Mouse (Mus musculus): Measurements from ENCODE around the gene Fam184a. TPM values are rescaled to one million over a fixed set of nuclear protein-coding genes. Genes with fewer than 3 reads are reported as not detected.

Gene Fam184a
- polyA plus RNA-seq, 1 experiment, result 3.9 TPM

GRCm38 (mm10) chr10:53694757-53695156, 56.2 kb downstream of the Fam184a start:
- Histone ChIP-seq H3K27ac (ENCODE audit: insufficient read depth, low read depth, low read length) (no peak overlapping the region), H3K36me3 (ENCODE audit: control insufficient read depth, insufficient read depth, low read length) (no peaks in the 10 kb centered on the region), H3K4me3 (ENCODE audit: insufficient read depth, low read depth, low read length) (no peak overlapping the region), H3K27me3 (replicated peaks; ENCODE audit: control insufficient read depth, insufficient read depth, low read length) (no peaks in the 10 kb centered on the region), H3K4me1 (ENCODE audit: control insufficient read depth, insufficient read depth, low read length) (no peaks in the 10 kb centered on the region)
- TF ChIP-seq POLR2A (IDR thresholded peaks at IDR 0.05; ENCODE audit: low read depth, low read length), result no peak
- no peak for TF ChIP-seq CTCF (conservative IDR thresholded peaks at IDR 0.05; ENCODE audit: insufficient read depth, insufficient read length, low read depth, low read length)
- DNase-seq, result peak; percentile 26
- WGBS, result 49% methylated on average over 5 of the region's 5 CpGs

DNA sequence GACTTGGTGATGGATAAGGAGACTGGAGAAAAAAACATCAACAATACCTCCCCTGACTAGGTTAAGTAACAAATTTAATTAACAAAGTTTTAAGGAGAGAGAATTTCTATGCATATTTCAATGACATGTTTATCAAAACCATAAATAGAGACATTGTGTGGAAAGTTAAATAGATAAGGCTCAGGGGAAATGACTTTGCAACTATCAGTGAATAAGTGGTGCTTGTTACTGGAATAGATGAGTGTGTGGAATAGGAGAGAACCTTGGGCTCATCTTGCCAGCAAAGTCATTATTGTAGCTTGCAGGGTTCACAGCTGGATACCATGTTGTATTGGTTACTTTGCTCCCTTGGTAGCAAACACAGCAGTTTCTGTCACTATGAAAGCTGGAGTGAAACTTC, 59.7 kb downstream of the Fam184a start:
- H3K27ac ChIP-seq (ENCODE audit: insufficient read depth, low read depth, low read length), result no peak overlapping the region
- no peaks in the 10 kb centered on the region for H3K36me3 ChIP-seq (ENCODE audit: control insufficient read depth, insufficient read depth, low read length)
- H3K4me3 ChIP-seq (ENCODE audit: insufficient read depth, low read depth, low read length), result no peak overlapping the region
- H3K4me1 ChIP-seq (ENCODE audit: control insufficient read depth, insufficient read depth, low read length), result no peaks in the 10 kb centered on the region
- no peaks in the 10 kb centered on the region for H3K27me3 ChIP-seq (replicated peaks; ENCODE audit: control insufficient read depth, insufficient read depth, low read length)
- DNase-seq, result no peak
- TF ChIP-seq POLR2A (IDR thresholded peaks at IDR 0.05; ENCODE audit: low read depth, low read length) (no peak), CTCF (conservative IDR thresholded peaks at IDR 0.05; ENCODE audit: insufficient read depth, insufficient read length, low read depth, low read length) (no peak)

GRCm38 (mm10) chr10:53688952-53689584, 61.9 kb downstream of the Fam184a start:
- 82% methylated on average over 4 of the region's 4 CpGs for WGBS
- H3K4me1 ChIP-seq (ENCODE audit: control insufficient read depth, insufficient read depth, low read length), result no peaks in the 10 kb centered on the region
- no peak overlapping the region for H3K4me3 ChIP-seq (ENCODE audit: insufficient read depth, low read depth, low read length)
- H3K27ac ChIP-seq (ENCODE audit: insufficient read depth, low read depth, low read length), result no peak overlapping the region
- TF ChIP-seq CTCF (conservative IDR thresholded peaks at IDR 0.05; ENCODE audit: insufficient read depth, insufficient read length, low read depth, low read length) (no peak), POLR2A (IDR thresholded peaks at IDR 0.05; ENCODE audit: low read depth, low read length) (no peak)
- H3K36me3 ChIP-seq (ENCODE audit: control insufficient read depth, insufficient read depth, low read length), result no peaks in the 10 kb centered on the region
- DNase-seq, result no peak
- H3K27me3 ChIP-seq (replicated peaks; ENCODE audit: control insufficient read depth, insufficient read depth, low read length), result no peaks in the 10 kb centered on the region

- H3K4me3 ChIP-seq (ENCODE audit: insufficient read depth, low read depth, low read length), result no peak overlapping the region
- TF ChIP-seq CTCF (conservative IDR thresholded peaks at IDR 0.05; ENCODE audit: insufficient read depth, insufficient read length, low read depth, low read length) (no peak), POLR2A (IDR thresholded peaks at IDR 0.05; ENCODE audit: low read depth, low read length) (no peak)
- no peaks in the 10 kb centered on the region for H3K27me3 ChIP-seq (replicated peaks; ENCODE audit: control insufficient read depth, insufficient read depth, low read length)
- no peaks in the 10 kb centered on the region for H3K4me1 ChIP-seq (ENCODE audit: control insufficient read depth, insufficient read depth, low read length)
- DNase-seq, result no peak
- no peak overlapping the region for H3K27ac ChIP-seq (ENCODE audit: insufficient read depth, low read depth, low read length)
- WGBS, result 66% methylated on average over 1 of the region's 1 CpGs
- H3K36me3 ChIP-seq (ENCODE audit: control insufficient read depth, insufficient read depth, low read length), result no peaks in the 10 kb centered on the region
Measured at GRCm38 (mm10) chr10:53688533-53688932, 62.4 kb downstream of the Fam184a start.

GRCm38 (mm10) chr10:53687888-53688287, 63.0 kb downstream of the Fam184a start:
- no peak for DNase-seq
- 63% methylated on average over 5 of the region's 5 CpGs for WGBS
- Histone ChIP-seq H3K4me3 (ENCODE audit: insufficient read depth, low read depth, low read length) (no peak overlapping the region), H3K4me1 (ENCODE audit: control insufficient read depth, insufficient read depth, low read length) (no peaks in the 10 kb centered on the region), H3K27me3 (replicated peaks; ENCODE audit: control insufficient read depth, insufficient read depth, low read length) (no peaks in the 10 kb centered on the region), H3K36me3 (ENCODE audit: control insufficient read depth, insufficient read depth, low read length) (no peaks in the 10 kb centered on the region), H3K27ac (ENCODE audit: insufficient read depth, low read depth, low read length) (no peak overlapping the region)
- no peak for TF ChIP-seq POLR2A (IDR thresholded peaks at IDR 0.05; ENCODE audit: low read depth, low read length)
- TF ChIP-seq CTCF (conservative IDR thresholded peaks at IDR 0.05; ENCODE audit: insufficient read depth, insufficient read length, low read depth, low read length), result no peak

DNA sequence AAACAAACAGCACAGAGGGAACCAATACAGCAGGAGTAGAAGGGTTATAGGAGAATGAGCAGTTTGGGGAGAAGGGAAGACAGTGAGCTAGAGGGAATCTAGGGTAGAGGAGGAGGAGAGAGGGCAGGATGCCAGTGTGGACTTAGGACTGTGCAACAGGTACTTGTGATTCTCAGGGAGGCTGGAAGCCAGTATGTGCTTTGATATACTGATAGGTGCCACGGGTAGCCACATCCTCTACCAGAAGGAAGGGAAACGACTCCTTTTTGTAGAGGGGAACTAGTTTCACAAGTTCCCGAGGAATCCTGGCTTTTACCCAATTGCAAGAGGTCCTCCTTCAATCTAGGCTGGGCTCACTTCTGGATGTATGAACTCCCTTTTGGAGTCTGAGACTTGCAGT, 65.1 kb downstream of the Fam184a start:
- H3K36me3 ChIP-seq (ENCODE audit: control insufficient read depth, insufficient read depth, low read length), result no peaks in the 10 kb centered on the region
- H3K4me3 ChIP-seq (ENCODE audit: insufficient read depth, low read depth, low read length), result no peak overlapping the region
- WGBS, result 31% methylated on average over 3 of the region's 3 CpGs
- TF ChIP-seq POLR2A (IDR thresholded peaks at IDR 0.05; ENCODE audit: low read depth, low read length), result no peak
- no peak for TF ChIP-seq CTCF (conservative IDR thresholded peaks at IDR 0.05; ENCODE audit: insufficient read depth, insufficient read length, low read depth, low read length)
- DNase-seq, result peak; percentile 30
- H3K27ac ChIP-seq (ENCODE audit: insufficient read depth, low read depth, low read length), result no peak overlapping the region
- H3K4me1 ChIP-seq (ENCODE audit: control insufficient read depth, insufficient read depth, low read length), result no peaks in the 10 kb centered on the region
- no peaks in the 10 kb centered on the region for H3K27me3 ChIP-seq (replicated peaks; ENCODE audit: control insufficient read depth, insufficient read depth, low read length)

DNA sequence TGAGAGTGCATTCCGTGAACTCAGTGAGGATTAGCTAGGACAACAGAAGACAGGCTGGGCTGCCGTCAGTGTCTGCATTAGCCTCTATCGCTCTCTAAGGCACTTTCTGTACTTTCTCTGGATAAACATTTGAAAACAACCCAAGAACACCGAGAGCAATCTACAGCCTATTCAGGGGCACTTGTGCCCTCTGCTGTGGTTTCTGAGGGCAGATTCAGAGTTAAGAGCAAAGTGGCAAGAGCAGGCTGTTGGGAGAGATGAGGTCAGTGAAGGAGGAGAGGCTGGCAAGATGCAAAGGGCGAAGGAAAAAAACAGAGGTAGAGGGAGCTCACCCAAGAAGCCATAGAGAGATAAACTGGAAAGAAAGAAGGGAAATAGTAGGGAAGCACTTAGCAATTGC, 67.7 kb downstream of the Fam184a start:
- H3K27me3 ChIP-seq (replicated peaks; ENCODE audit: control insufficient read depth, insufficient read depth, low read length), result no peaks in the 10 kb centered on the region
- no peak for DNase-seq
- no peaks in the 10 kb centered on the region for H3K4me1 ChIP-seq (ENCODE audit: control insufficient read depth, insufficient read depth, low read length)
- TF ChIP-seq CTCF (conservative IDR thresholded peaks at IDR 0.05; ENCODE audit: insufficient read depth, insufficient read length, low read depth, low read length), result no peak
- TF ChIP-seq POLR2A (IDR thresholded peaks at IDR 0.05; ENCODE audit: low read depth, low read length), result no peak
- no peak overlapping the region for H3K4me3 ChIP-seq (ENCODE audit: insufficient read depth, low read depth, low read length)
- WGBS, result 90% methylated on average over 5 of the region's 5 CpGs
- H3K27ac ChIP-seq (ENCODE audit: insufficient read depth, low read depth, low read length), result no peak overlapping the region
- no peaks in the 10 kb centered on the region for H3K36me3 ChIP-seq (ENCODE audit: control insufficient read depth, insufficient read depth, low read length)

Measured in kidney, adult 2 months (tissue).